Comparison of ENCODE assay signal across 8 mouse cellular contexts in the genomic region with DNA sequence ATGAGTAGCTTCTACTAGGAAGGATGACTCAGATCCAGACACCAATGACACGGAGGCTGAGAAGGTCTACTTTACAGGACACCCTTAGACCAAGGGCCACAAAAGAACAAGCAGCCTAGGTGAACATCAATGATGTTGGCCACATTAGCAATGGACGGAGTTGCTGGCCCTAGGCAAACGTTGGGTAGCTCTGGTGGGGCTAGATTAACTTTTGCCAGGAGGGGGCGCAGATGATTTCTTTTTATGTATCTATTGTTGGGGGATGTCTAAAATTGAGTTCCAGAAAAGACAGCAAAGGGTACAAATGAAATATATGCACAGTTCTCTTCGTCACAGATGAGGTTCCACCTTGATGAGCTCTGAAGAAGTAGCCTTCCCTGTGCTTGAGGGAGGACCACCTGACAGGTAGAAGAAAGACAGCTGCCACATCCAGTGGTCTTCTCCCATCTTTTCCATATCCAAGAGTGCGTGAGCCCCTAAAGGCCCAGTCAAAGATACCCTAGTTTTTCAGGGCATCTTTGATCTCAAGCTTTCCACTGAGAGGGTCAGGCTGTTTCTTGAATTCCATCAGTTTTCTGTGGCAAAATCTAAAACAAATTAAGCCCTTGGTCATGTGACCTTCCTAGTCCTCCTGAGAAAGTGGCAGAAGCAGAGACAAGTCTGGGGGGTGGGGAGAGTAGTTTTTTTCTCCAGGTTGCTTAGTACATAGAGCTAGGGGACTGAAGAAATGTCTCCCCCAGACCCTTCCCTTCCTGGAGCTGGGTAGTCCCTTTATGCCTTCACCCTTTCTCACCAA.
DNase-seq lines count a peak whose midpoint lies in the region; ATAC-seq lines count a peak whose summit lies in the region.

No protein-coding gene starts in this region.

- no peak overlapping the region for H3K4me2 ChIP-seq in midbrain, embryonic 14.5 days (ENCODE audit: low read length)
- H3K4me2 ChIP-seq in midbrain, embryonic 15.5 days: no peak overlapping the region

- no peak overlapping the region for H3K27ac ChIP-seq in midbrain, embryonic 14.5 days (replicated peaks; ENCODE audit: low read depth, low read length)
- no peak overlapping the region for H3K27ac ChIP-seq in midbrain, embryonic 15.5 days

- H3K4me3 ChIP-seq in midbrain, embryonic 14.5 days (replicated peaks; ENCODE audit: low read depth, low read length): no peak overlapping the region
- H3K4me3 ChIP-seq in midbrain, embryonic 15.5 days: no peak overlapping the region

- WGBS in midbrain, embryonic 14.5 days: 72% methylated on average over 6 of the region's 6 CpGs
- WGBS in midbrain, embryonic 15.5 days: 76% methylated on average over 6 of the region's 6 CpGs

- no peaks in the 10 kb centered on the region for H3K36me3 ChIP-seq in midbrain, embryonic 14.5 days (ENCODE audit: control insufficient read depth, insufficient read depth, low read length)
- no peaks in the 10 kb centered on the region for H3K36me3 ChIP-seq in midbrain, embryonic 15.5 days (replicated peaks)

- H3K9ac ChIP-seq in midbrain, embryonic 14.5 days (replicated peaks; ENCODE audit: low read length): no peak overlapping the region
- no peak overlapping the region for H3K9ac ChIP-seq in midbrain, embryonic 15.5 days

- no peaks in the 10 kb centered on the region for H3K27me3 ChIP-seq in midbrain, embryonic 14.5 days (ENCODE audit: control insufficient read depth, insufficient read depth, low read length)
- no peaks in the 10 kb centered on the region for H3K27me3 ChIP-seq in midbrain, embryonic 15.5 days (replicated peaks)

- DNase-seq in cerebellum, adult 11 months: peak; percentile 23
- DNase-seq in midbrain, embryonic 14.5 days: peak; percentile 27
- DNase-seq in c-Kit-positive CD71-positive TER-119-negative erythroid progenitor cells, embryonic 14.5 days (ENCODE audit: low read depth): peak; percentile 14
- DNase-seq in kidney, postnatal 14 days: peak; percentile 73
- peak; percentile 77 for DNase-seq in lung, postnatal 10 days
- DNase-seq in thymus, postnatal 0 days (ENCODE audit: low spot score): peak; percentile 56

- H3K4me1 ChIP-seq in midbrain, embryonic 14.5 days (ENCODE audit: control insufficient read depth, insufficient read depth, low read length): no peaks in the 10 kb centered on the region
- no peaks in the 10 kb centered on the region for H3K4me1 ChIP-seq in midbrain, embryonic 15.5 days

- ATAC-seq in cerebellum, adult (ENCODE audit: insufficient number of reproducible peaks, low FRiP score, low TSS enrichment): no peak
- no peak for ATAC-seq in midbrain, embryonic 14.5 days (ENCODE audit: low FRiP score, low TSS enrichment)
- no peak for ATAC-seq in midbrain, embryonic 15.5 days (replicated peaks)

- no peaks in the 10 kb centered on the region for H3K9me3 ChIP-seq in midbrain, embryonic 14.5 days (ENCODE audit: control insufficient read depth, low read length)
- H3K9me3 ChIP-seq in midbrain, embryonic 15.5 days: no peaks in the 10 kb centered on the region

Comparison
In these comparisons a context has a peak if more than half of its experiments do, and no peak if none do; other contexts are left out.
1. DNase-seq: peak in every context shown above with its lines; median percentile 77 in lung, postnatal 10 days; 73 in kidney, postnatal 14 days; 56 in thymus, postnatal 0 days; 27 in midbrain, embryonic 14.5 days; 23 in cerebellum, adult 11 months; 14 in c-Kit-positive CD71-positive TER-119-negative erythroid progenitor cells, embryonic 14.5 days.